Mouse (Mus musculus) c-Kit-positive CD71-negative TER-119-negative erythroid progenitor cells, embryonic 14.5 days (primary cell): ENCODE data around the gene Tenm2.

Source experiments
- DNase-seq: peaks from one replicate; pipeline ENCODE4 v3.0.0-alpha.2; 2013; ENCODE audit warnings: low read depth

Gene Tenm2

DNA sequence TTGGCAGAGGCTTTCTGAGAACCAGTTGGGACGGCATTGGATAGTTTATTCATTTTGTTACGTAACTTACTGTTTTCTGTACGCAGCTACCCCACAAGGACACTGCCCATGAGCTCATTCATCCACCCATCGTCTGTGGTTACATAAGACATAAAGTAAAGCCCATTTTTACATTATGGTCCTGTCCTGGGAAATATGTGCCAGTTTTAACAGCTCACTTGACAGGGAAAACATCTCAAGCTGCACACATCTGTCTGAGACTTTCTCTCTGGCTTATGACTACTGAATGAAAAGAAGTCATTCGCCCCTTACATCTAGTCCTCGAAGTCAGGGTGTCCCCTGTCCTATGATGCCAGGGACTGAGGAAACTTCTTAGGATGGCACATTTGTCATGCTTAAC lies 884.4 kb downstream of the Tenm2 start:
- DNase-seq, result no peak

DNA sequence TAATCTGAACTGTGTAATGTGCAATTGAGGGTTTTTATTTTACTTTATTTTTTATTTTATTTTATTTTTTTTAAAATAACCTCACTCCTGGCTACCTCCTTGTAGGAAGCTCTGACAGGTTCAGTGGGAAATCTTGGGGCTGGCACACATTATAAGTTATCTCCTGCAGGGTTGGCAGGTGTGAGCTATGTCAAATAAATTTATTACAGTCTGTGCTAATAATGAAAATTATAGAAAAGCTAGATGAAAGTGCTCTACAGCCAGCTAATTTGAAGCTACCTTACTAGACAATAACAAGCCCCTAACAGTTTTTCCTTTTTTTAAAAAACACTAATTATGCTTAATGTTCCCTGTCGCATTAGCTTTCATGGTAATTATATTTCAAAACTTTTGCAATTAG lies 885.5 kb downstream of the Tenm2 start:
- DNase-seq, result no peak

- DNase-seq, result no peak
Observed at GRCm38 (mm10) chr11:36349856-36350255, 885.9 kb downstream of the Tenm2 start.

GRCm38 (mm10) chr11:36341799-36342198 lies 894.0 kb downstream of the Tenm2 start:
- DNase-seq, result no peak

DNA sequence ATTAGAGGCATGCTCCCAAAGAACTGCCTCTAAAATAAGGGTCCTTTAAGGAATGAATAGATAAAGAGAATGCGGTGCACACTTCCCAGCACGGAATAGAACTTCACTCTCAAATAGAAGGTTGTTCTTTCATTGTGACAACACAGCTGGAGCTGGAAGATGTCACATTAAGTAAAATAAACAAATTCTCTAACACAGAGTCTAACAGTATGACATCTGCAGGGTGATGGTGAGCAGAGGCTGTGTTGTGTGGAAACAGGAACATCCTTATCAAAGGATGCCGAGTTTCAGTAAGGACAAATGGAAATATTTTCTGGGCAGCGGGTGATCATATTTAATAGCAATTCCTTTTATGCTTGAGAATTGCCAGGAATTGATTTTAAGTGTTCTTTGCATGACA lies 897.3 kb downstream of the Tenm2 start:
- DNase-seq, result no peak

- no peak for DNase-seq
Observed at GRCm38 (mm10) chr11:36337063-36337462, 898.7 kb downstream of the Tenm2 start.

DNA sequence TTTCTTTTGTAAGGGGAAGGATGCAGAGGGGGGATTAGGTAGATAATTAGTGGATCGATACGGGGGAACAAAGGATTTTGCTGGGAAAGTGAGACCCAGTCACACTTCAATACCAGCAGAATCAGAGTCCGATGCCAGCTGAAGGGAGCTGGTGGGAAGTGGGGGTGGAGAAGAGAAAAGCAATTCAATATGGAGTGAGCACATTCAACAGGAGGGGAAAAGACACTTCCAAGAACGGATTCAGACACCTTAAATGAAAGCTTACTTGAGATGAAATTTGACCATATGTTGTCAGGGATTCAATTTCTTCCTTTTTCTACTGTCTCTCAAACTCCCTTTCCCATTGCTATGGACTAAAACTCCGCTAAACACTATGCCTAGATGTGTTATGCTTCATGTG lies 900.6 kb downstream of the Tenm2 start:
- no peak for DNase-seq

DNA sequence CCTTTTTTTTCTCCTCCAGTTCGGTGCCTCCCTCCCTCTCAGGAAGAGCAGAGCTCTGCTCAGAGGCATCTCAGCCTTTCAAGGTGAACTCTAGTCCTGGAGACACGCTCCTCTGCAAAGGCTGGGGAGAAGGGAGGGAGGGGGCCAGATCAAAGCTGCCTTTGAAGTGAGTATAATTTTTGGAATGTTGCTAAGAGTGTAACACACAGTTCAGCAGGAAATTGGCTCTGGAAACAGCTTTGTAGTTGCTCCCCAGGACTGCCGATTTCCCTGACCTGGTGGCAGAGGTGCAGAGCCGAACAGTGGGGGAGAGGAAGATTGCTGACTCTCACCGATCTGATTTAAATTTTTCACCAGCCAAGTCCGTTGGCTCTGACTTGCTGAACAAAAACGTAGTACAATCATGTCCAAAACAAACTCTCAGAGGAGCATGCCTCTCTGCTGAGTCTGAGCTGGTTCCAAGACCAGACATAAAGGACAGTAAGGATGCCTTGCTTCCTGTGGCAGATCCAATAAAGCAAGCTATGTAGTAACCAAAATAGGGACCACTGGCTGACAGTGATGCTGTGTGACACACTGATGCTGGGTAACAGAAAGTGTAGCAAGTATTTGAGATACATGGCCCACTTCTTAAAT lies 901.5 kb downstream of the Tenm2 start:
- DNase-seq, result no peak

- DNase-seq, result no peak
Observed at GRCm38 (mm10) chr11:36332222-36332621, 903.5 kb downstream of the Tenm2 start.

GRCm38 (mm10) chr11:36331408-36332178 lies 904.2 kb downstream of the Tenm2 start:
- DNase-seq, result no peak

DNA sequence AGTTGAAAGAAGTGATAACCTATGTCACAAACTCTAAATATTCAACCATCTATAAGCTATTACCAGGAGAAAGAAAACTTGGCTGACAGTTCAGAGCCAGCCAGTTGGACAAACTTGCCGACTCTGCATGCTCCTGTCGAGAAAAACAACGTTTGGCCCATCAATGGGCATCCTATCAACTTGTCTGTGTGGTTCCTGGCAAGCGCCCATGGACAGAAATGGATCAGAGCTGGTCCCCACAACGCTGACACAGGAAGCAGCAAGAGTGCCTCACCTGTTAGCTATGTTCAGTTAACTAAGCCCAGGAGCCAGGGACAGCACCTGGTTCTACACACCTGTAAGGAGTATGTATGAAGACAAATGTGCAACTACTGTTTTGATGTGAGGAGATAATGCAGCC lies 908.5 kb downstream of the Tenm2 start:
- DNase-seq, result no peak

DNA sequence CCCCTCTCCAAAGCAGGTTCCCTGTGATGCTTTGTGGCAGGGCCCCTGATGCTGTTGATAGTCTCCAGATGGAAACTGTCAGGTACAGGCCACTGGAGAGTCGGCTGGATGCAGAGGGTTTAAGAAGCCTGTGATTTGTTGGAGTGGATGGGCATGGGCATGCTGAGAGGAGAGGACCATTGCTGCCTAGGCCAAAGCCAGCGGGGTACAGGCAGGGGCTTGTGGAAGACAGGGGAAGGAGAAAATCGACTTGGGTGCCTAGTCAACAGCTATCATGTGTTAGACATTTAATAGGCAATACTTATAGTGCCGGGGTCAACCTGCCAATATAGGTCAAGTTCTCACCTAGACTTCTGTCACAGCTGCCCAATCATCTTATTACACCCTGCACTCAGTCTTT lies 926.4 kb downstream of the Tenm2 start:
- no peak for DNase-seq

- no peak for DNase-seq
Observed at GRCm38 (mm10) chr11:36307276-36307675, 928.5 kb downstream of the Tenm2 start.

DNA sequence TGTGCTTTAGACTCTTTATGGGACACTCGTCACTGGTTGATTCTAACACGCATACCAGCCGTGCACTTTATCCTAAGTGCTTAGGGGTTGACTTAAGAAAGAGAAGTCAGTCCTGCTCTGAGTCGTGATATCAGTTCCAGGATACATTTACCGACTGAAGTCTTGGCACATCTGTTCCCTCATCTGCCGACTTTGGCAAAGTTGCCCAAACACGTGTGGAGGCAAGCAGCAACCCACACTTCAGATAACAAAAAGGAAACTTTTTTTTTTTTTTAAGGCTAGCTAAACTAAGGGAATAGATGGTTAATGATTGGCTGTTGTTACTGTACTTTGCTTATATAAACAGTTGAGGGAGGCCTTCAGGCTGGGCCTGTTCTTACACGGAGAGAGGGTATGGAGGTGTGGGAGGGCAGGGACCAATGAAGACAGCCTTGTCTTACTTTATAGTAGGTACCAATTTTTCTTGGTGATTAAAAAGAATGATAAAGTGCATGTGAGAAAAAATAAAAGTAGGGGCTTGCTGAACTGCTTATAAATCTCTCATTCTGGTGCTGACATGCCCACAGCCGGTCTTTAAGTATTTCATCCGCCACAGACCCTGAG lies 930.3 kb downstream of the Tenm2 start:
- DNase-seq, result no peak

GRCm38 (mm10) chr11:36302913-36303371 lies 932.8 kb downstream of the Tenm2 start:
- DNase-seq, result no peak

DNA sequence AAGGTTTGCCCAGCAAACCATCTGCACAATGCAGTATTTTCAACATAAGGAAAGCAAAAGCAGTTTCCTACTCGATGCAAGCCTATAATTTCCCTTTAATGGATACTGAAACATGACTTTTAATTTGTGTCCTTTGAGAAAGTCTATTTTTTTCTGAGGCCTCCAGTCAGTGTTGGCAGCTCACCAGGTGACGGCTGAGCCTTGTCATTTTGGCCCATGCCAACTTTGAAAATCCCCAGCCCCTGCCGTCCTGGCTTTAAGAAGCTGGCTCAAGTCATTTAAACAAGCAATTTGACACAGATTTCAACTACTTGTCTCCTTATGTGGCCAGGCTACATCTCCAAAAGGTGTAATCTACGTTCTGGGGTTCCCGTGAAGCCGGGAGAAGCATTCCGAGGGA lies 933.7 kb downstream of the Tenm2 start:
- no peak for DNase-seq

DNA sequence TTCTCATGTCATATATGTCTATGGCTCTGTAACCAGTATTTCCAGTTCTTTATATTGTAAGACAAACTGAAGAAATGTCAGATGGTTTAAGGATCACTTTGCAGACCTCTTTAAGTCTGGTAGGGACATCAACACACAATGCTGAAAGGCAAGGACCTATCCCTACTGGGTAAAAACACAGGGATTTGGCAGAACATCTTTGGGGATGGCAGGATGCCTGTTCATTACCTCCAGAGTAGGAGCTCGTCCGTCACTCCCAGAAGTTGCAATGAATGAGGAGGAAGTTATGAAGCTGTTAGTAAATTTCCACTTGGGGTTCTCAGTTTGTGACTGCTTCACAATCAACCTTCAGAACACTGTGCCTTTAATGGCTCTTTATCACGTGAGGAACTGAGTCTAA lies 939.2 kb downstream of the Tenm2 start:
- DNase-seq, result no peak

DNA sequence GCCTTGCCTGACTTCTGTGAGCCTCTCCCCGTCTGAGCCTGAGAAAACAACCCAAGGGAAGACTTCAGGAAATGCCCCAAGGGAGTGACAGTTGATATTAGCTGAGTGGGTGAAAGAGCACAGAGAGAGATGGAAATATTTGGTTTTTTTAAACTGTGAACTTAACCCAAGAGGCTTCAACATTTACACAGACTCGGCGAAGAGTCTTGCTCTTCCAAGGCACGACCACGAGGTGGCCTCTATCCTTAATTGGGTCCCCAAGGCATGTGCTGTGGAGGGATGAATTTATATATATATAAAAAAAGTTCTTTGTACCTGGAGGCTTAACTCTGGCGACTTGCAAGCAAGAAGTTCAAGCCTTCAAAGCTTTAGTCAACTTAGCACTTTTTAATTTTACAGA lies 943.6 kb downstream of the Tenm2 start:
- DNase-seq, result no peak

GRCm38 (mm10) chr11:36286246-36286645 lies 949.5 kb downstream of the Tenm2 start:
- DNase-seq, result no peak

DNA sequence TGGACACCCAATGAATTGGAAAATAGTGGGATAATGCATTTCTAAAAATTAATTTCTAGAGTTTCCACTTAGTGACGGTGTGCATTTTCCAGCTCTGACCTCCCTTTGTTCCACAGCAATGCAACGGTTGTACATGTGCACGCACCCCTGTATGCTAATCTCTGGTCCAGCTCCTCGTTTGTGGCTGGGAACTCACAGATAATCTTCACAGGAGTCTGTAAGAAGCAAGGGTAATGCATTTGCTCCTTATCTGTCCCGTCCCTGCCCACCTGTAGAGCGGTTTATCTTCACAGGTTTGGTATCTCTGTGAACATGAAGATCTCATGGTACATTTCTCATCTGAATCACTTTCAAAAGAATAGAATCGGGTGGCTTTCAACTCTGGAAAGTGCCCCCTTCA lies 955.2 kb downstream of the Tenm2 start:
- DNase-seq, result no peak

DNA sequence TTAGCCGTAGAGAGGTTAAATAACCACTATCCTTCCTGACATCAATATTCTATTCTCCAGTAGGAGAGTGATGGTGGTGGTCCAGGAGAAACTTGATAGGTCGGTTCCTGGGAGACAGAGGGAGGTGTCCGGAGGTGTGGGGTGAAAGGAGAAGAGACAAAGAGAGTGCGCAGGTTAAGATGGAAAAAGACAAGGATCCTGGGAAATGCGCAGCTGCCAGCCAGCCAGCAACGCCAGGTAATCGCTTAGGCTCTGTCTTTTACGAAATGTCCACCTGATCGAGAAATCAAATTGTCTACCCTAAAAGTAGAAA lies 957.9 kb downstream of the Tenm2 start:
- DNase-seq, result no peak

DNA sequence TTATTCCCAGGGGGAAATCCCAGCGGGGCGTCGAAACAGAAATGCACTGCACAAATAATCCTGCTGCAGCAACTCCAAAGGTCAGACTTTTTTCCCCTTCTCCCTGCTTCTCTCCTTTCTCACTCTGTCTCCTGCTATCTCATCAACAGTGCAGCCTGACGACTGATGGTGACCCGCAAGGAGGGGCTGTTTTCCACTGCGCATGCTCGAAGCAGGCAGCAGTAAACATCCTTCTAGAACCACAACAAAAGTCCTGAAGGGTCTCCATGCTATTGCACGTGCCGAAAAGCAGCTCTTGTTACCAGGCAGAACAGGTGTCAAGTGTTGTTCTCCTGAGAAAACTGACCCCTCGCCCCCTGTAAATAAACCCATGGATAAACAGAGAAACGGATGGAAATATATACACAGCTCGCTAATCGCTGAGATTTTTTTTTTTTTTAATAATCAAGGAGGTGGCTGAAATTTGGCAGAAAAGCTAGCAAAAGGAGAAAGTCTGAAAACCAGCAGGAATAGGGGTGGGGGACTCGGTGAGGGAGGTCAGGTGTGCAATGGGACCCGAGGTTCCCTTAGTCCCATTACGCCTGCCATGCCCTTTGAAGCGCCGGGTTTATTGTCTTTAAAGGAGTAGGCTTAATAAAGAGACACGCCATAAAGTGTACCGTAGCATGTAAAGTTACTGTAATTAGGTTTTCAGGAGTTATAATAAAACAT lies 958.4 kb downstream of the Tenm2 start:
- no peak for DNase-seq

DNA sequence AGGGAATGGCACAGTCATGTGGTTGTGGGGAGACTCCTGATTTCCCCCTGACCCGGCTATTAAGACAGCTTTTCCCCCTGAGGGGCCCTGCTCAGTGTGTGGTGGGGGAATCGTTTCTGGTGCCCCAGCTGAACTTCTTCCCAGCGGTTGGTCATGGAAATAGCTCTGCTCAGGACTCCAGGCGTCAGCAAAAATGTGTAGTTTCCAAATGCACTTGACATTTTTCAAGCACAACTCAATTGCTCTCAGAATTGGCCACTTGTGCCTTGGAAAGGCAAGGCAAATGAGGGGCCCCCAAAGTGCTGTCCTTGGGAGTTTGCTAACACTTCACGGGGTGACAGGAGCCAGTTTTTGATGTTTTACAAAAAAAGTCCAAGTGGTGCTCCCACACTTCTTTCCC lies 959.7 kb downstream of the Tenm2 start:
- no peak for DNase-seq
